Comparison of ENCODE assay signal across 9 mouse cellular contexts in the genomic region with DNA sequence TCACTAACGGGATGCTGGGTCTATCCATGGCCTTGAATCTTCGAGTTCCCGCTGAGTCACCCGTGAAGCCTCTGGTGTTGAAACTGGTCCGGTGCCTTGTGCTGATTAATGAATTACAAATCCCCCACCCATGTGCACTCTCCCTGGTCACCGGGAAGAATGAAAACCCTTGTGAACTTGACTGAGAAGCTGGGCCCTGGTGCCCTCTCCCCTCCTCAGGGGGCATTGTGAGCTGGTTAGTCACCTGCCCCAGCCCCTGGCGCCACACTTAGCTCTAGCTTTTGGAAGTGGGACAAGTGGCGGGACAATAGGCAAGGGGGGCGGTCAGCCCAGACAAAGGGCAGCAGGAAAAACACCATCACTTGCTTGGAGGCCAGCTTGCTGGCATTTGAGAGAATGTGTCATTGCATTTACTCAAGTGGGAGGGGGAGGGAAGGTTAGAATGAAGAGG. TPM values are rescaled to one million over a fixed set of nuclear protein-coding genes. Genes with fewer than 3 reads are reported as not detected.
DNase-seq lines count a peak whose midpoint lies in the region; ATAC-seq and TF ChIP-seq lines count a peak whose summit lies in the region.
"Had no signal": no experiment of that assay in that cellular context is flagged by ENCODE, and none has a peak within 500 bp of the region (broad histone marks: within the 10 kb centered on the region; RNA-seq: fewer than 3 reads in every experiment).

No protein-coding gene starts in this region.

- peak overlapping the region; percentile 99 for H3K27ac ChIP-seq in embryonic fibroblast, embryonic 13.5 days (ENCODE audit: insufficient read depth, low read length)
- H3K27ac ChIP-seq in kidney, postnatal 0 days, result peak overlapping the region; percentile 97
- no peak overlapping the region for H3K27ac ChIP-seq in midbrain, embryonic 13.5 days

- H3K9ac ChIP-seq in kidney, postnatal 0 days (ENCODE audit: low read depth, low read length), result peak overlapping the region; percentile 98
- H3K9ac ChIP-seq in midbrain, embryonic 13.5 days (replicated peaks), result 0 out of 2 replicates have a peak overlapping the region, but pooled peaks have one; percentile 7

- peak; percentile 58 for DNase-seq in urinary bladder, postnatal 14 days (ENCODE audit: low spot score)
- DNase-seq in urinary bladder, postnatal 4 days (ENCODE audit: low spot score in 2 of 2), result no peak
- DNase-seq in kidney, postnatal 0 days (ENCODE audit: low spot score), result peak; percentile 75
- no peak for DNase-seq in spleen, adult 12 weeks (ENCODE audit: low spot score)

- H3K36me3 ChIP-seq in kidney, postnatal 0 days (ENCODE audit: insufficient read depth, low read length), result no peaks in the 10 kb centered on the region
- H3K36me3 ChIP-seq in midbrain, embryonic 13.5 days, result no peaks in the 10 kb centered on the region

- WGBS in kidney, postnatal 0 days, result 12% methylated on average over 9 of the region's 9 CpGs
- WGBS in midbrain, embryonic 13.5 days, result 6% methylated on average over 9 of the region's 9 CpGs

- no peaks in the 10 kb centered on the region for H3K27me3 ChIP-seq in kidney, postnatal 0 days (ENCODE audit: insufficient read depth, low read length)
- H3K27me3 ChIP-seq in midbrain, embryonic 13.5 days, result peaks cover 78% of the 10 kb centered on the region

- H3K4me2 ChIP-seq in kidney, postnatal 0 days (ENCODE audit: low read length), result peak overlapping the region; percentile 95
- peak overlapping the region; percentile 96 for H3K4me2 ChIP-seq in midbrain, embryonic 13.5 days (replicated peaks)

- 0 out of 2 replicates have a peak, but pooled peaks have one; percentile 29 for TF ChIP-seq POLR2A in embryonic fibroblast, embryonic 13.5 days (IDR thresholded peaks at IDR 0.05; ENCODE audit: low read depth, low read length)

- H3K4me1 ChIP-seq in embryonic fibroblast, embryonic 13.5 days (ENCODE audit: control insufficient read depth, insufficient read depth, low read length), result peaks cover 20% of the 10 kb centered on the region
- peaks cover 31% of the 10 kb centered on the region for H3K4me1 ChIP-seq in kidney, postnatal 0 days (replicated peaks; ENCODE audit: insufficient read depth, low read length)
- H3K4me1 ChIP-seq in midbrain, embryonic 13.5 days (replicated peaks), result peaks cover 44% of the 10 kb centered on the region

- peak; percentile 57 for ATAC-seq in kidney, postnatal 0 days (replicated peaks; ENCODE audit: low FRiP score, low read depth)
- no peak for ATAC-seq in midbrain, embryonic 13.5 days
- ATAC-seq in erythroid progenitor cell, adult 5-6 weeks (replicated peaks; ENCODE audit: low FRiP score, poor library complexity, severe bottlenecking), result no peak
- ATAC-seq in activated CD4-positive, CD25-positive, alpha-beta regulatory T cell, adult 4 months, result no peak

- no peak for TF ChIP-seq CTCF in embryonic fibroblast, embryonic 13.5 days (IDR thresholded peaks at IDR 0.05; ENCODE audit: borderline replicate concordance, insufficient read depth, low read length)
- no peak for TF ChIP-seq CTCF in kidney, postnatal 0 days (IDR thresholded peaks at IDR 0.05; ENCODE audit: low read depth)

- H3K9me3 ChIP-seq in kidney, postnatal 0 days (replicated peaks; ENCODE audit: low read length), result no peaks in the 10 kb centered on the region
- no peaks in the 10 kb centered on the region for H3K9me3 ChIP-seq in midbrain, embryonic 13.5 days

- peak overlapping the region; percentile 71 for H3K4me3 ChIP-seq in embryonic fibroblast, embryonic 13.5 days (ENCODE audit: insufficient read depth, low read length)
- peak overlapping the region; percentile 91 for H3K4me3 ChIP-seq in kidney, postnatal 0 days (replicated peaks; ENCODE audit: low read depth, low read length)
- H3K4me3 ChIP-seq in midbrain, embryonic 13.5 days (replicated peaks), result no peak overlapping the region

RNA-seq across cellular contexts. Expression of a gene that starts 0.5 kb away (rescaled TPM):
- 15.2 and 16.8 TPM in 2 replicates for polyA plus RNA-seq in embryonic fibroblast, embryonic 13.5 days (2011; ENCODE audit: insufficient read length, low read depth, missing spikeins)
- polyA plus RNA-seq in kidney, postnatal 0 days (2015; fragmentation: Nextera tagmentation; extraction: Ambion mirVana), result 6.5 and 6.7 TPM in 2 replicates
- 0.64 and 0.70 TPM in 2 replicates for polyA plus RNA-seq in midbrain, embryonic 13.5 days (2015; fragmentation: Nextera tagmentation; extraction: Ambion mirVana)
- total RNA-seq in erythroid progenitor cell, adult 5-6 weeks (2015; ENCODE audit: low replicate concordance), result not detected in 2 replicates
- total RNA-seq in erythroid progenitor cell, adult 5-6 weeks (2017; ENCODE audit: low replicate concordance), result 0.15 and 1.2 TPM in 2 replicates
- polyA plus RNA-seq in activated CD4-positive, CD25-positive, alpha-beta regulatory T cell, adult 4 months (2017; shearing (Covaris generic)), result 10 to 100 TPM; 19.7 to 29.7 TPM

RNA-seq across cellular contexts. Expression of a gene that starts 0.6 kb away (rescaled TPM):
- polyA plus RNA-seq in embryonic fibroblast, embryonic 13.5 days (2011; ENCODE audit: insufficient read length, low read depth, missing spikeins), result not detected in 2 replicates
- polyA plus RNA-seq in kidney, postnatal 0 days (2015; fragmentation: Nextera tagmentation; extraction: Ambion mirVana), result not detected in 2 replicates
- not detected in 2 replicates for polyA plus RNA-seq in midbrain, embryonic 13.5 days (2015; fragmentation: Nextera tagmentation; extraction: Ambion mirVana)
- not detected in 2 replicates for total RNA-seq in erythroid progenitor cell, adult 5-6 weeks (2015; ENCODE audit: low replicate concordance)
- not detected in 2 replicates for total RNA-seq in erythroid progenitor cell, adult 5-6 weeks (2017; ENCODE audit: low replicate concordance)
- not detected for polyA plus RNA-seq in activated CD4-positive, CD25-positive, alpha-beta regulatory T cell, adult 4 months (2017; shearing (Covaris generic))
- polyA plus RNA-seq: gonadal fat pad, adult 2 months had no signal

RNA-seq across cellular contexts. Expression of a gene that starts 12.1 kb away (rescaled TPM):
- 25.5 and 32.3 TPM in 2 replicates for polyA plus RNA-seq in embryonic fibroblast, embryonic 13.5 days (2011; ENCODE audit: insufficient read length, low read depth, missing spikeins)
- polyA plus RNA-seq in kidney, postnatal 0 days (2015; fragmentation: Nextera tagmentation; extraction: Ambion mirVana), result 22.8 and 25.7 TPM in 2 replicates
- polyA plus RNA-seq in midbrain, embryonic 13.5 days (2015; fragmentation: Nextera tagmentation; extraction: Ambion mirVana), result 24.9 and 26.3 TPM in 2 replicates
- total RNA-seq in erythroid progenitor cell, adult 5-6 weeks (2015; ENCODE audit: low replicate concordance), result 44.0 and 54.1 TPM in 2 replicates
- 27.5 and 41.6 TPM in 2 replicates for total RNA-seq in erythroid progenitor cell, adult 5-6 weeks (2017; ENCODE audit: low replicate concordance)
- polyA plus RNA-seq in activated CD4-positive, CD25-positive, alpha-beta regulatory T cell, adult 4 months (2017; shearing (Covaris generic)), result 10 to 100 TPM; 37.7 to 40.3 TPM

RNA-seq across cellular contexts. Expression of a gene that starts 18.1 kb away (rescaled TPM):
- 55.2 and 55.8 TPM in 2 replicates for polyA plus RNA-seq in embryonic fibroblast, embryonic 13.5 days (2011; ENCODE audit: insufficient read length, low read depth, missing spikeins)
- polyA plus RNA-seq in kidney, postnatal 0 days (2015; fragmentation: Nextera tagmentation; extraction: Ambion mirVana), result 40.9 and 43.6 TPM in 2 replicates
- polyA plus RNA-seq in midbrain, embryonic 13.5 days (2015; fragmentation: Nextera tagmentation; extraction: Ambion mirVana), result 14.5 and 15.3 TPM in 2 replicates
- total RNA-seq in erythroid progenitor cell, adult 5-6 weeks (2015; ENCODE audit: low replicate concordance), result 21.8 and 24.5 TPM in 2 replicates
- total RNA-seq in erythroid progenitor cell, adult 5-6 weeks (2017; ENCODE audit: low replicate concordance), result 5.0 and 16.1 TPM in 2 replicates
- 100 to 1,000 TPM; 117 to 151 TPM for polyA plus RNA-seq in activated CD4-positive, CD25-positive, alpha-beta regulatory T cell, adult 4 months (2017; shearing (Covaris generic))

RNA-seq across cellular contexts. Expression of a gene that starts 21.7 kb away (rescaled TPM):
- 327 and 340 TPM in 2 replicates for polyA plus RNA-seq in embryonic fibroblast, embryonic 13.5 days (2011; ENCODE audit: insufficient read length, low read depth, missing spikeins)
- polyA plus RNA-seq in kidney, postnatal 0 days (2015; fragmentation: Nextera tagmentation; extraction: Ambion mirVana), result 804 and 864 TPM in 2 replicates
- polyA plus RNA-seq in midbrain, embryonic 13.5 days (2015; fragmentation: Nextera tagmentation; extraction: Ambion mirVana), result 636 and 651 TPM in 2 replicates
- total RNA-seq in erythroid progenitor cell, adult 5-6 weeks (2015; ENCODE audit: low replicate concordance), result 181 and 188 TPM in 2 replicates
- total RNA-seq in erythroid progenitor cell, adult 5-6 weeks (2017; ENCODE audit: low replicate concordance), result 185 and 268 TPM in 2 replicates
- polyA plus RNA-seq in activated CD4-positive, CD25-positive, alpha-beta regulatory T cell, adult 4 months (2017; shearing (Covaris generic)), result 1,000 to 10,000 TPM in 1 of 2 experiments, 100 to 1,000 TPM in 1; 945 to 1,075 TPM

Comparison
In these comparisons a context has a peak if more than half of its experiments do, and no peak if none do; other contexts are left out.
1. DNase-seq: peak in urinary bladder, postnatal 14 days (single experiment) and kidney, postnatal 0 days (single experiment); none in urinary bladder, postnatal 4 days (0 of 2) and spleen, adult 12 weeks (single experiment).